Mouse (Mus musculus) heart, embryonic 12.5 days (tissue): ENCODE measurements around the gene Pld3. TPM values are rescaled to one million over a fixed set of nuclear protein-coding genes. Genes with fewer than 3 reads are reported as not detected.

ENCODE experiments used
- ATAC-seq: fragments of 200-750 bp; cut with Nextera tagmentation; 2 replicates; pipeline ENCODE4 v1.8.0; 2017; ENCODE audit warnings: moderate TSS enrichment, moderate library complexity; ENCODE audit not compliant: insufficient number of reproducible peaks, low FRiP score
- H3K27ac ChIP-seq: fragments of 300-500 bp; sonication (generic); 2 replicates; pipeline ENCODE4 v1.5.1; 2016; ENCODE audit warnings: mild to moderate bottlenecking, moderate library complexity; ENCODE audit not compliant: poor library complexity, severe bottlenecking
- H3K27me3 ChIP-seq: fragments of 300-500 bp; sonication (generic); replicated peaks from 2 replicates; pipeline ENCODE4 v1.6.1; 2016; ENCODE audit warnings: mild to moderate bottlenecking, moderate library complexity
- H3K36me3 ChIP-seq: fragments of 300-500 bp; sonication (generic); 2 replicates; pipeline ENCODE4 v1.6.1; 2016; ENCODE audit warnings: mild to moderate bottlenecking, moderate library complexity
- H3K4me1 ChIP-seq: fragments of 300-500 bp; sonication (generic); replicated peaks from 2 replicates; pipeline ENCODE4 v1.6.1; 2016; ENCODE audit warnings: mild to moderate bottlenecking
- H3K4me2 ChIP-seq: fragments of 300-500 bp; sonication (generic); 2 replicates; pipeline ENCODE4 v1.6.1; 2016; ENCODE audit warnings: mild to moderate bottlenecking, moderate library complexity
- H3K4me3 ChIP-seq: fragments of 300-500 bp; sonication (generic); 2 replicates; pipeline ENCODE4 v1.5.1; 2016; ENCODE audit warnings: mild to moderate bottlenecking
- H3K9ac ChIP-seq: fragments of 300-500 bp; sonication (generic); 2 replicates; pipeline ENCODE4 v1.6.1; 2016; ENCODE audit warnings: mild to moderate bottlenecking, moderate library complexity
- H3K9me3 ChIP-seq: fragments of 300-500 bp; sonication (generic); replicated peaks from 2 replicates; pipeline ENCODE4 v1.6.1; 2016; ENCODE audit warnings: mild to moderate bottlenecking, moderate library complexity
- WGBS: fragments of 180-500 bp; shearing (Covaris S2); methylation state at CpG from one replicate; pipeline ENCODE4 v1.1.7; 2016; 5-methylcytosine and 5-hydroxymethylcytosine counted together
- polyA plus RNA-seq: library from polyadenylated mRNA; unstranded; fragments of >200 nt; fragmentation: Nextera tagmentation; extraction: Ambion mirVana; gene quantifications from 2 replicates; pipeline ENCODE4 v1.2.1, GENCODE M21; 2016

Pld3 gene
- polyA plus RNA-seq: 59.5 and 63.4 TPM in 2 replicates

GRCm38 (mm10) chr7:27552931-27553513 lies at the start of gene Pld3, which contains the start of gene 2310022A10Rik:
TSS of gene Pld3 (minus strand) at chr7:27553218.
TSS of gene 2310022A10Rik (plus strand) at chr7:27553233.
- Histone ChIP-seq H3K27me3 (no peaks in the 10 kb centered on the region), H3K4me1 (peaks cover 9% of the 10 kb centered on the region), H3K9ac (peak within 1 kb of the TSS; percentile 88), H3K9me3 (no peaks in the 10 kb centered on the region), H3K4me2 (peak within 1 kb of the TSS; percentile 90), H3K4me3 (peak within 1 kb of the TSS; percentile 83), H3K36me3 (peaks cover 16% of the 10 kb centered on the region), H3K27ac (peak within 1 kb of the TSS; percentile 11; the same call in 1 of the 2 replicates)
- ATAC-seq: peak; percentile 99
- WGBS: under 1% methylated on average over 41 of the region's 41 CpGs

GRCm38 (mm10) chr7:27602161-27602560 lies 49.1 kb upstream of the Pld3 start:
- Histone ChIP-seq H3K9ac (0 out of 2 replicates have a peak overlapping the region, but pooled peaks have one; percentile 16), H3K4me2 (no peak overlapping the region), H3K27ac (no peak overlapping the region), H3K4me1 (peaks cover 96% of the 10 kb centered on the region), H3K9me3 (no peaks in the 10 kb centered on the region), H3K36me3 (no peaks in the 10 kb centered on the region), H3K4me3 (no peak overlapping the region), H3K27me3 (no peaks in the 10 kb centered on the region)
- 76% methylated on average over 2 of the region's 2 CpGs for WGBS
- no peak for ATAC-seq

- no peak overlapping the region for H3K27ac ChIP-seq
- peaks cover 96% of the 10 kb centered on the region for H3K4me1 ChIP-seq
- no peak overlapping the region for H3K4me2 ChIP-seq
- no peak for ATAC-seq
- no peaks in the 10 kb centered on the region for H3K36me3 ChIP-seq
- H3K9me3 ChIP-seq: no peaks in the 10 kb centered on the region
- H3K9ac ChIP-seq: no peak overlapping the region
- H3K27me3 ChIP-seq: no peaks in the 10 kb centered on the region
- H3K4me3 ChIP-seq: no peak overlapping the region
- 58% methylated on average over 4 of the region's 4 CpGs for WGBS
Observed at GRCm38 (mm10) chr7:27601628-27602027, 48.6 kb upstream of the Pld3 start.

- peaks cover 95% of the 10 kb centered on the region for H3K4me1 ChIP-seq
- no peak for ATAC-seq
- 59% methylated on average over 7 of the region's 7 CpGs for WGBS
- no peaks in the 10 kb centered on the region for H3K9me3 ChIP-seq
- H3K9ac ChIP-seq: 0 out of 2 replicates have a peak overlapping the region, but pooled peaks have one; percentile 65
- H3K4me2 ChIP-seq: no peak overlapping the region
- no peak overlapping the region for H3K27ac ChIP-seq
- no peak overlapping the region for H3K4me3 ChIP-seq
- H3K27me3 ChIP-seq: no peaks in the 10 kb centered on the region
- H3K36me3 ChIP-seq: 0 out of 2 replicates have a peak, but pooled peaks cover 8% of the 10 kb centered on the region
Observed at GRCm38 (mm10) chr7:27598053-27598452, 45.0 kb upstream of the Pld3 start.

GRCm38 (mm10) chr7:27596586-27597503 lies 43.8 kb upstream of the Pld3 start:
- Histone ChIP-seq H3K27me3 (no peaks in the 10 kb centered on the region), H3K9ac (peak overlapping the region; percentile 65), H3K9me3 (no peaks in the 10 kb centered on the region), H3K27ac (peak overlapping the region; percentile 88), H3K36me3 (0 out of 2 replicates have a peak, but pooled peaks cover 8% of the 10 kb centered on the region), H3K4me1 (peaks cover 89% of the 10 kb centered on the region), H3K4me3 (0 out of 2 replicates have a peak overlapping the region, but pooled peaks have one; percentile 6), H3K4me2 (peak overlapping the region; percentile 56)
- no peak for ATAC-seq
- 23% methylated on average over 10 of the region's 10 CpGs for WGBS

GRCm38 (mm10) chr7:27592934-27593645 lies 40.1 kb upstream of the Pld3 start:
- Histone ChIP-seq H3K4me3 (peak overlapping the region; percentile 83), H3K9ac (peak overlapping the region; percentile 94), H3K4me1 (peaks cover 54% of the 10 kb centered on the region), H3K27ac (peak overlapping the region; percentile 95), H3K27me3 (no peaks in the 10 kb centered on the region), H3K4me2 (peak overlapping the region; percentile 84), H3K9me3 (no peaks in the 10 kb centered on the region), H3K36me3 (0 out of 2 replicates have a peak, but pooled peaks cover 8% of the 10 kb centered on the region)
- 36% methylated on average over 12 of the region's 12 CpGs for WGBS
- no peak for ATAC-seq

GRCm38 (mm10) chr7:27592217-27592929 lies 39.4 kb upstream of the Pld3 start:
- H3K9me3 ChIP-seq: no peaks in the 10 kb centered on the region
- H3K4me3 ChIP-seq: peak overlapping the region; percentile 83
- H3K4me1 ChIP-seq: peaks cover 47% of the 10 kb centered on the region
- WGBS: under 1% methylated on average over 17 of the region's 17 CpGs
- H3K27ac ChIP-seq: peak overlapping the region; percentile 95
- H3K27me3 ChIP-seq: no peaks in the 10 kb centered on the region
- peak; percentile 51 for ATAC-seq
- H3K36me3 ChIP-seq: 0 out of 2 replicates have a peak, but pooled peaks cover 8% of the 10 kb centered on the region
- H3K9ac ChIP-seq: peak overlapping the region; percentile 94
- H3K4me2 ChIP-seq: peak overlapping the region; percentile 84

GRCm38 (mm10) chr7:27591266-27592216 lies 38.5 kb upstream of the Pld3 start, which contains the start of gene Akt2:
TSS of gene Akt2 (plus strand) at chr7:27591552.
- no peaks in the 10 kb centered on the region for H3K27me3 ChIP-seq
- H3K4me1 ChIP-seq: peaks cover 38% of the 10 kb centered on the region
- H3K36me3 ChIP-seq: 0 out of 2 replicates have a peak, but pooled peaks cover 8% of the 10 kb centered on the region
- H3K9ac ChIP-seq: peak within 1 kb of the TSS; percentile 94
- peak within 1 kb of the TSS; percentile 84 for H3K4me2 ChIP-seq
- H3K9me3 ChIP-seq: no peaks in the 10 kb centered on the region
- H3K27ac ChIP-seq: peak within 1 kb of the TSS; percentile 95
- peak within 1 kb of the TSS; percentile 83 for H3K4me3 ChIP-seq
- under 1% methylated on average over 52 of the region's 71 CpGs for WGBS
- peak; percentile 92 for ATAC-seq

- peak overlapping the region; percentile 95 for H3K27ac ChIP-seq
- H3K27me3 ChIP-seq: no peaks in the 10 kb centered on the region
- no peak for ATAC-seq
- peak overlapping the region; percentile 71 for H3K9ac ChIP-seq
- H3K9me3 ChIP-seq: no peaks in the 10 kb centered on the region
- peak overlapping the region; percentile 83 for H3K4me3 ChIP-seq
- H3K36me3 ChIP-seq: 0 out of 2 replicates have a peak, but pooled peaks cover 8% of the 10 kb centered on the region
- peak overlapping the region; percentile 84 for H3K4me2 ChIP-seq
- WGBS: 64% methylated on average over 4 of the region's 4 CpGs
- H3K4me1 ChIP-seq: peaks cover 30% of the 10 kb centered on the region
Observed at GRCm38 (mm10) chr7:27590566-27591213, 37.7 kb upstream of the Pld3 start.
